Mouse (Mus musculus): Measurements from ENCODE around the gene Meis1.

Meis1 gene

DNA sequence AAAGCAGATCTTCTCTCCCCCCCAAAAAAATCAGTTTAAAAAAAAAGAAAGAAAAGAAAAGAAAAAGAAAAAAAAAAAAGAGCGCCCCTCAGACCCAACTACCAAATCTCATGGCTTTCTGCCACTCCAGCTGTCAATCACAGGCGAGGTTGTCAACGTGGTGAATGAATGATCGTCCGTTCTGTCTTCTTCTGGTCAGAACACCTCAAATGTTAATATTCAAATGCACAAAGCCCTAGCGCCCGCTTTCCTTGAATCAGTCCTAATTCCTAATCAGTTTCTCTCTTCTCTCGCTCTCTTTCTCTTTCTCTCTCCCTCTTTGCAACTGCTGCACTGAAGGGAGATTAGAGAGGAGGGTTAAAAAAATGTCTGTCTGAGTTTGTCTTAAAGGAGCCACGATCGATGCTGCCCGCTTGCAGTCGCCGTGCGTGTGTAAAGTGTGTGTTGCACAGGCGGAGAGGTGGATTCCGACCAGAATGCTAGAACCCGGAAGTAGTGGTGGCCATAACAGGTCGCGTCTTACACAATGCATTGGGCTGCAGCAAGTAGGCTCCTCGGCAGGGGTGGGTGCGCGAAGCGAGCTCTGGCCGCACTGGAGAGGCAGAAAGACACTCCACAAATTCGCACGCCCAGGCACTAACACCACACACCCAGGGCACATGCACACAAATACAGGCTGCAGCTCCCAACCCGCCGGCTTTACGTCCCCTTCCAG, at the start of gene Meis1:
Meis1 (minus strand) TSS at position 497 of the 715 bp plus-strand sequence.
- in situ Hi-C loops (cut with MboI, MseI): no loop called here

GRCm38 (mm10) chr11:19067334-19067733, 48.5 kb upstream of the Meis1 start:
- in situ Hi-C loops (cut with MboI, MseI): no loop called here

DNA sequence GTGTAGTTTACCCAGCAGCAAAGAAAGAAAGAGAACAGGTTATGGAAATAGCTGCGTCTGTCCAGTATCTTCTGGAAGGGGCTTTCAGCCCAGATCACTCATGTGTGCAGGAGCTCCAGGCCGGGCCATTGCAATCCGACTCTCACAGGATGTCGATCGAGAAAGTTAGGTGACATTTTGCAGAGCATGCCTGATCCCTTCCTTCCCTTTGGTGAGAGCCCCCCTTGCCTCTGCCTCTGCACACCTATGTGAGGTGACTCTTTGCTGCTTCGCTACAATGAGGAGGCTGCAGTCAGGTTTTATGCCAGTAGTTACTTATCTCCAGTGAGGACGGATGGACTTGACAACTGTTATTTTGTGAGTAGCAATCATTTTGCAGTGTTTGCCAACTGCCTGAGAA, 30.5 kb upstream of the Meis1 start:
- in situ Hi-C loops (cut with MboI, MseI): loop anchor here (25.0 kb wide), 1 partner anchor 963 kb away; no protein-coding TSS in a partner anchor

DNA sequence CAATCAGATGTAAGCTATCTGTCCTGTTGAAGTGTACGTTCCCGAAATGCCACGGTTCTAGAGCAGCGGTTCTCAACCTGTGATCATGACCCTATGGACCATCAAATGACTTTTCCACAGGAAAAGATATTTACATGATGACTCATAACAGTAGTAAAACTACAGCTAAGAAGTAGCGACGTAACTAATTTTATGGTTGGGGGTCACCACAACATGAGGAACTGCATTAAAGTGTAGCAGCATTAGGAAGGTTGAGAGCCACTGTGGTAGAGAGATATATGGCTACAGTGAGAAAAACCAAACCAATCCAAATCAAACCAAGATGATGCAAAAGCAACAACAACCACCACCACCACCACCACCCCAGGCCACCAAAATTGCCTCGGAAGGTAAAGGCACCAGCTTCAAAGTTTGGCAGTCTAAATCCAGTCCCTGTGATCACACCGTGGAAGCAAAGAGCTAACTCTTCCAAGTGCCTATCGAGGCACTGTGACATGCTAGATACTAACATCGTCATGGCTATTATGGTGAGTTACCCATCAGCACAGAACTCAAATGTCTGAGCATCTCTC, 17.9 kb upstream of the Meis1 start:
- in situ Hi-C loops (cut with MboI, MseI): loop anchor here (25.0 kb wide), 1 partner anchor 976 kb away; no protein-coding TSS in a partner anchor

GRCm38 (mm10) chr11:19026581-19027561, 8.1 kb upstream of the Meis1 start:
- in situ Hi-C loops (cut with MboI, MseI): loop anchor here (25.0 kb wide), 1 partner anchor 985 kb away; no protein-coding TSS in a partner anchor

DNA sequence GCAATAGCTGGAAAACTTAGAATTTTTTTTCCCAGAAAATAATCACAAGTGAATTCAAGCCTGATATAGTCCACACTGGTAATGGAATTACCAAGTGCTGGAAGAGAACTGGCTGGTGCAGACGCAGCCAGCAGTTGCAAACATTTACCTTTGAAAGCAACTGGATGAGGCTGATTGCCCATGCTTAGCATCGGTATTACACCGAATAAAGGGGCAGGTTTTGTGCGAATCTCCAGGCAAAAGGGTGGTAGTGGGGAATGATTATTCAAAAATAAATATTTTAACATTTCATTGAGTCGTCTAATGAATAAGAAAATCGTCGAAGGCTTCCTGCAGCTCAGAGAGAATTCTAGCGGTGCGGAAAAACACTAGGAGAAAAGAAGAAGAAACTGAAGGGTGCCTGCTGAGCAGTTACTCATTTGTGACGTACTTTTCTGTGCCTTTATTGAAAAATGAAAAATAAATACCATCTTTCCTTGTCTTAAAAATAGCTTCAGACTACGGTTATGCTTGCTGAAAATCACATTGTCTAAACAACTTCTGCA, 7.3 kb upstream of the Meis1 start:
- in situ Hi-C loops (cut with MboI, MseI): loop anchor here (25.0 kb wide), 1 partner anchor 986 kb away; no protein-coding TSS in a partner anchor

GRCm38 (mm10) chr11:19024496-19025265, 5.9 kb upstream of the Meis1 start:
- in situ Hi-C loops (cut with MboI, MseI): loop anchor here (25.0 kb wide), 1 partner anchor 988 kb away; no protein-coding TSS in a partner anchor

GRCm38 (mm10) chr11:19023356-19023755, 4.6 kb upstream of the Meis1 start:
- in situ Hi-C loops (cut with MboI, MseI): no loop called here

DNA sequence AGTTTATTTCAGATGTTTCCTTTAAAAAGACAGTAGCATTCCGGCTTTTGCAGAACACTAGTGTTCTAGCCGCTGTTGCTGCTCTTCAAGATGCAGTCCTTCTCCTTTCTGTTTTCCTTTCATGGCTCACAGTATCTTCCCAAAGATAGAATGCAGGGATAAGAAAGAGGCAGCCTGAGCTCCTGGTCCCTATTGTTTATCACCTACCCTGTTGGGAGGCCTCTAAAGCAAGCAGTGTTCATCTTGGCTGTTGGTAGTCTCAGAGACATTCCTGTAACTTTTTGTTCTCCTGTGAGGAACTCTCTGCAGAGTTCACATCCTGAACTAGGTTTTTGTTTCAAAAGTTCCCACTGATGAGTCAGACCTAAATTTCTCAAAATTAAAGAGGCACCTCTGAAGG, 3.8 kb upstream of the Meis1 start:
- in situ Hi-C loops (cut with MboI, MseI): no loop called here

DNA sequence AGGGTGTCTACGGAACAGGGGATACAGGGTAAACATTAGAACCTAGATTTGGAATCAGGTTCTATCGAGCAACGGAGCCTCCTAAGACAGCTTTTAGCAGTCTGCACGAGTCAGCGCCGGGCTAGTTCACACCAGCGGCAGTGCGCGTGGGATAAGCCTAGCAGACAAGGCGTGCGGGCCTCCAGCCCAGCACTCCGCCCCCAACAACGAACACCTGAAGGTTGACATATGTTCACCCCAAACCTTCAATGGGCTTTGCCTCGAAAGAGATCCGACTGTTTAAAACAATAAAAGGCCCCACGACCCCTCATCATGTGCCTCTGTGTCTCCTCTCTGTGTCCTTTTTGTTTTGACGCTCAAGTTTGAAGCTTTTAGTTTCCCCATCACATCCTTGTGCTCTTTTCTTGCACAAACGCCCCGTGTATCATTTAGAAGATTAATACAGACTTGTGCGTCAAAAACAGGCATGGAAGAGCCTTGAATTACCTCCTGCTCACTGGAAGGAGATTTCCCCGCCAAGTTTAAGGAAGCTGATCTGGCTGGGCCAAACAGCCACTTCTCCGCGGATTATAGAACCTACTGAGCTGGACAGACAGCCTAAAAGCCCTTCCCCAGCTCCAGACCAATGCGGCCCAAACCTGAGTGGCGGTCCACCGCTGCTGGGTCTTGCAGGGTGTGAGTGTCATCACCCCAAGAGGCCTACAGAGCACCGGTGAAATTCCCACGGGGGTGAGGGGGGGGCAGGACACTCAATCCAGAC, 2.3 kb upstream of the Meis1 start:
- in situ Hi-C loops (cut with MboI, MseI): no loop called here

- in situ Hi-C loops (cut with MboI, MseI): no loop called here
Observed at GRCm38 (mm10) chr11:19020371-19020824, 1.6 kb upstream of the Meis1 start.

GRCm38 (mm10) chr11:19019204-19020171, 703 bp upstream of the Meis1 start:
- in situ Hi-C loops (cut with MboI, MseI): no loop called here

DNA sequence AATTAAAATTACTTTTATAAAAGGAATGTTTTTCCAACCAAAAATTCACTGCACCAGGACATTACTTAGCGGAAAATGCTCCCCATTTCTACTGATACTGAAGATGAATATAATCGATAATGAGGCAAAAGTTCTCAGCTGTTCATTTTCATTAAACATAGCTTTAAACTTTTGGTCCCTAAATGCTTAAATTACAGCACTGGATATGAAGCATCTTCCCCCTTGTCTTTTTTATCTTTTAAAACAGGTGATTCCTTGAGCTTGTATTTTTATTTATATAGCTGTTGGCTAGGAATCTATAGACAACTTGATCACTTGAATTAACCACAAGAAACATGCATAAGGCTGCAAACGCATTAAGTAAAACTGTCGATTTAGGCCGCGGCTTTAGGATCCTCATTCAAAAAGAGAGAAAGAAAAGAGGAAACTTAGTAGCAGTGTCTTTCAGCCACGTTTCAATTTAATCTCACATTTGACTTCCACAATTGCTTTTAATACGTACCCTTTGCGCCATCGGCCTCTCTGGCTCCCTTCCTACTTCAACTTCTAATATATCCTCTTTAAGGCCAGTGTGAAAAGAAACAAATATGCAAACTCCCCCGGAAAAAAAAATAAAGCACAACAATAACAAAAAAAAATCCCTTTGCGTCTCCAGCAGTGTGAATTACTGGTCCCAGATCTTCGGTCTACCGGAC, 919 bp downstream of the Meis1 start:
- in situ Hi-C loops (cut with MboI, MseI): no loop called here

GRCm38 (mm10) chr11:19017262-19017661, 1.5 kb downstream of the Meis1 start:
- in situ Hi-C loops (cut with MboI, MseI): no loop called here

DNA sequence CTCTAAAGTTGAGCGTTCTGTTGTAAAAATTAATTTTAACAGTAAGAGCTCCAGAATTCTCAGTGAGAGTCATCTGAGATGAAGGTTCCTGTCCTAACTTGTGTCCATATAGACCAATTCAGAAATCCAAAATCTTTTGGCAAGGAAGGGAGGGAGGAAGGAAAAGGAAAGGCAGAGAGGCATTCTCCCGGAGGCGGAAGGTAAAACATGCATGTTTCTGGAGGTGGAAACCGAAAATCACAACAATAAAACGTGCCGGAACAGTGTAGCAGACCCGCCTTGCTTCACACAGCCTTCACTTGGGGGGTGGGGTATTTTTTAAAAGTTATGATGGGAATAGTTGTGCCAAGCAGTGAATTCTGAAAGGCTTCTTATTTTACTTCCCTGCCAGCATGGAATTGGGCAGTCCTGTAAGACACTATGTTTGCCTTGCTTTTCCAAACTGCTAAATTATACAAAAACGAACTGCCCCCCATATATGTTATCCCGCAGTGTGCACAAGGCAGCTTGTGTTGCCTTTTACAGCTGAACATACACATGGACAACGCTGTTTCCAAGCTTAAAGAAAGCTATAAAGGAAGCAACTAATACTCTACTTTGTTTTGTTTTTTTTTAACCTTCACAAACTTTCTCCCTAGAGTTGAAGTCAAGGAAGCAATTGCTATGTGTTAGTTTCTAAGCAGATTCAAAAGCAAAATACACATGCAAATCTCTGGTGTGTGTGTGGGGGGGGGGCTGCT, 2.1 kb downstream of the Meis1 start:
- in situ Hi-C loops (cut with MboI, MseI): no loop called here

- in situ Hi-C loops (cut with MboI, MseI): no loop called here
Observed at GRCm38 (mm10) chr11:19015731-19016461, 2.9 kb downstream of the Meis1 start.

DNA sequence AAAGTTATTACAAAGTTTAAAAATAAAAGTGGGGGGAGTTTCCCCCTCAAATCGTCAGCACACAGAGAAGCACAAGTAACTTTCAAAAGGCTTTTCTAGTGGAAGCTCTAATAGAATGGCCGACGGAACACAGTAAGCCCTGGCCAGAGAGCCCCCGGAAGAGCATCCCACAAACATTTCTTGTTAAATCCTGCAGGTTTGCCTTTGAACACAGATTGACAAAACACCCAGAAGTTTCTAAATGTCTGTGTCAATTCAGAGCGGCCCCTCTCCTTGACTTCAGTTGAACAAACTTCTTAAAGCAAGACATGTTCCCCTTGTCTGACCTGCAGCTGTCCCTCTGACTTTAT, 3.4 kb downstream of the Meis1 start:
- in situ Hi-C loops (cut with MboI, MseI): no loop called here
